In genomic region chr7:120201771-120202170, GRCm38 (mm10) we compare ENCODE assay signal across 8 mouse cellular contexts. TPM values are rescaled to one million over a fixed set of nuclear protein-coding genes. Genes with fewer than 3 reads are reported as not detected.
DNase-seq lines count a peak whose midpoint lies in the region; ATAC-seq and TF ChIP-seq lines count a peak whose summit lies in the region.

Gene Crym, minus strand, starts transcription at chr7:120202111.

- no peak within 1 kb of the TSS for H3K27ac ChIP-seq in bone marrow macrophage, adult 2 months (ENCODE audit: insufficient read depth, low read depth, low read length)
- H3K27ac ChIP-seq in hindbrain, embryonic 15.5 days (replicated peaks): no peak within 1 kb of the TSS
- H3K27ac ChIP-seq in limb, embryonic 13.5 days: no peak within 1 kb of the TSS

- TF ChIP-seq POLR2A in bone marrow macrophage, adult 2 months (IDR thresholded peaks at IDR 0.05; ENCODE audit: borderline replicate concordance, low read depth, low read length): no peak

- no peak within 1 kb of the TSS for H3K9ac ChIP-seq in hindbrain, embryonic 15.5 days
- H3K9ac ChIP-seq in limb, embryonic 13.5 days: peak within 1 kb of the TSS; percentile 53; the same call in 1 of the 2 replicates

- H3K4me2 ChIP-seq in hindbrain, embryonic 15.5 days: peak within 1 kb of the TSS; percentile 55
- H3K4me2 ChIP-seq in limb, embryonic 13.5 days (replicated peaks): peak within 1 kb of the TSS; percentile 63

- ATAC-seq in hindbrain, embryonic 15.5 days (ENCODE audit: low FRiP score, low read depth): no peak; the same call in 1 of the 2 replicates
- ATAC-seq in limb, embryonic 13.5 days (ENCODE audit: low FRiP score, low read depth): no peak; the same call in 1 of the 2 replicates

- peaks cover 14% of the 10 kb centered on the region for H3K4me1 ChIP-seq in bone marrow macrophage, adult 2 months (ENCODE audit: control insufficient read depth, insufficient read depth, low read length)
- H3K4me1 ChIP-seq in hindbrain, embryonic 15.5 days (replicated peaks): peaks cover 11% of the 10 kb centered on the region
- H3K4me1 ChIP-seq in limb, embryonic 13.5 days: peaks cover 8% of the 10 kb centered on the region

- DNase-seq in heart, adult 11 months: peak; percentile 86
- DNase-seq in heart, postnatal 4 days: no peak
- DNase-seq in retina, postnatal 1 day: peak; percentile 71
- DNase-seq in cerebellum, postnatal 4 days (ENCODE audit: low spot score in 2 of 2): no peak
- DNase-seq in thymus, postnatal 10 days (ENCODE audit: low spot score in 2 of 2): no peak

- no peaks in the 10 kb centered on the region for H3K9me3 ChIP-seq in hindbrain, embryonic 15.5 days
- H3K9me3 ChIP-seq in limb, embryonic 13.5 days: no peaks in the 10 kb centered on the region

- WGBS in hindbrain, embryonic 15.5 days: 3% methylated on average over 26 of the region's 26 CpGs
- 2% methylated on average over 26 of the region's 26 CpGs for WGBS in limb, embryonic 13.5 days

- H3K27me3 ChIP-seq in hindbrain, embryonic 15.5 days: peaks cover 22% of the 10 kb centered on the region
- peaks cover 42% of the 10 kb centered on the region for H3K27me3 ChIP-seq in limb, embryonic 13.5 days

- H3K36me3 ChIP-seq in hindbrain, embryonic 15.5 days: no peaks in the 10 kb centered on the region
- no peaks in the 10 kb centered on the region for H3K36me3 ChIP-seq in limb, embryonic 13.5 days

- H3K4me3 ChIP-seq in bone marrow macrophage, adult 2 months (ENCODE audit: insufficient read depth, low read length): peak within 1 kb of the TSS; percentile 25
- peak within 1 kb of the TSS; percentile 25 for H3K4me3 ChIP-seq in hindbrain, embryonic 15.5 days
- peak within 1 kb of the TSS; percentile 30 for H3K4me3 ChIP-seq in limb, embryonic 13.5 days

- no peak for TF ChIP-seq CTCF in bone marrow macrophage, adult 2 months (IDR thresholded peaks at IDR 0.05; ENCODE audit: low read depth, low read length)

RNA-seq across cellular contexts. Expression of gene Crym, which starts in this region (rescaled TPM):
- total RNA-seq in heart, postnatal 4 days (2021): under 1 TPM; 0.45 to 0.63 TPM
- not detected in 2 replicates for polyA plus RNA-seq in bone marrow macrophage, adult 2 months (2012; ENCODE audit: insufficient read depth, insufficient read length, missing spikeins)
- polyA plus RNA-seq in hindbrain, embryonic 15.5 days (2015; fragmentation: Nextera tagmentation; extraction: Ambion mirVana): 10.3 and 13.1 TPM in 2 replicates
- polyA plus RNA-seq in limb, embryonic 13.5 days (2015; fragmentation: Nextera tagmentation; extraction: Ambion mirVana): 13.1 and 18.3 TPM in 2 replicates

Comparison
In these comparisons a context has a peak if more than half of its experiments do, and no peak if none do; other contexts are left out.
1. RNA of gene Crym (polyA plus RNA-seq): 13.1 to 18.3 TPM in limb, embryonic 13.5 days and 10.3 to 13.1 TPM in hindbrain, embryonic 15.5 days; not detected in bone marrow macrophage, adult 2 months; every median in the first group is over 10 times any median in the second.
2. DNase-seq: peak in heart, adult 11 months (single experiment) and retina, postnatal 1 day (single experiment); none in heart, postnatal 4 days (single experiment), cerebellum, postnatal 4 days (0 of 2) and thymus, postnatal 10 days (0 of 2).
3. Peak in every context shown above with its lines, with median percentiles within 50 percentile points of each other: H3K4me3 ChIP-seq.